ENCODE assay signal across 8 mouse cellular contexts in the genomic region with DNA sequence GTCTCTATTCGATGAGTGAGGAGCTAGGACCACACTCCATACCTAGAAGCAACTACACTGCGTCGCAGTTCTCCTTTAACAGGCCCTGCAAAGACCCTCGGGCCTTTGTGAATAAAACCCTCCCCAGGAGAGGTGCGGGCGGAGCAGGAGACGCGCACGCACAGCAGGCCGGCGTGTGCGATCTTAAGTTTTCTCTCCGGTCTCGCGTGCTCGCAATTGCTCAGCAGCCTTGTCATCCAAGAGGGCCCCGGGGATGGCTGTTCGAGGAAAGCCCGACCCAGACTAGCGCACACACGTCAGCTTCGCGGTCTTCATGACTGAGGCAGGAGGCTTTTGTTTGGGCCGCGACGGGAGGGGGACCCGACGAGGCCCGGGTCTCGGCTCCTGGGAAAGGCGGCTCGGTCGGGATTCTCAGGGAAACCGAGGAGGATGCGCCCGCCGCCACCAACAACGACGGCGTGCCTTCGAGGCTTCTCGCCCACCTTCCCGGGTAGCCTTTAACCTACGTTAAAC. TPM values are rescaled to one million over a fixed set of nuclear protein-coding genes. Genes with fewer than 3 reads are reported as not detected.
DNase-seq lines count a peak whose midpoint lies in the region; ATAC-seq and TF ChIP-seq lines count a peak whose summit lies in the region.

No protein-coding gene starts in this region.

- no peak for TF ChIP-seq CTCF in spleen, adult 2 months (IDR thresholded peaks at IDR 0.05; ENCODE audit: extremely low read depth, insufficient read depth, insufficient read length, insufficient replicate concordance)
- TF ChIP-seq CTCF in hindbrain, postnatal 0 days (IDR thresholded peaks at IDR 0.05; ENCODE audit: low read depth): no peak

- H3K27ac ChIP-seq in spleen, adult 2 months (ENCODE audit: insufficient read depth, low read length): peak overlapping the region; percentile 75
- H3K27ac ChIP-seq in forebrain, embryonic 11.5 days (ENCODE audit: low read depth, low read length): peak overlapping the region; percentile 97
- H3K27ac ChIP-seq in hindbrain, postnatal 0 days: peak overlapping the region; percentile 98
- peak overlapping the region; percentile 98 for H3K27ac ChIP-seq in limb, embryonic 11.5 days (replicated peaks; ENCODE audit: low read depth, low read length)
- H3K27ac ChIP-seq in midbrain, embryonic 10.5 days (replicated peaks): peak overlapping the region; percentile 99
- peak overlapping the region; percentile 99 for H3K27ac ChIP-seq in stomach, embryonic 16.5 days (ENCODE audit: low read length)

- ATAC-seq in forebrain, embryonic 11.5 days (replicated peaks; ENCODE audit: low FRiP score): peak; percentile 71
- peak; percentile 78 for ATAC-seq in hindbrain, postnatal 0 days
- ATAC-seq in limb, embryonic 11.5 days (ENCODE audit: insufficient number of reproducible peaks, low FRiP score, low TSS enrichment, low read depth): peak; percentile 67
- ATAC-seq in stomach, embryonic 16.5 days (ENCODE audit: insufficient read depth, low FRiP score): peak; percentile 32

- H3K9me3 ChIP-seq in forebrain, embryonic 11.5 days (ENCODE audit: control insufficient read depth, low read length): no peaks in the 10 kb centered on the region
- H3K9me3 ChIP-seq in hindbrain, postnatal 0 days (ENCODE audit: low read length): no peaks in the 10 kb centered on the region
- H3K9me3 ChIP-seq in limb, embryonic 11.5 days (ENCODE audit: control insufficient read depth, low read length): no peaks in the 10 kb centered on the region
- H3K9me3 ChIP-seq in midbrain, embryonic 10.5 days (replicated peaks): no peaks in the 10 kb centered on the region
- no peaks in the 10 kb centered on the region for H3K9me3 ChIP-seq in stomach, embryonic 16.5 days (replicated peaks; ENCODE audit: control insufficient read depth, low read length)

- under 1% methylated on average over 44 of the region's 44 CpGs for WGBS in spleen, adult 2 months
- under 1% methylated on average over 44 of the region's 44 CpGs for WGBS in forebrain, embryonic 11.5 days
- WGBS in hindbrain, postnatal 0 days: under 1% methylated on average over 44 of the region's 44 CpGs
- 0% methylated on average over 44 of the region's 44 CpGs for WGBS in limb, embryonic 11.5 days
- WGBS in midbrain, embryonic 10.5 days: under 1% methylated on average over 44 of the region's 44 CpGs
- WGBS in stomach, embryonic 16.5 days: under 1% methylated on average over 44 of the region's 44 CpGs

- peak overlapping the region; percentile 80 for H3K4me2 ChIP-seq in forebrain, embryonic 11.5 days (ENCODE audit: low read depth, low read length, severe bottlenecking)
- peak overlapping the region; percentile 74 for H3K4me2 ChIP-seq in hindbrain, postnatal 0 days (ENCODE audit: low read depth, low read length)
- peak overlapping the region; percentile 66 for H3K4me2 ChIP-seq in limb, embryonic 11.5 days (ENCODE audit: low read depth, severe bottlenecking)
- H3K4me2 ChIP-seq in stomach, embryonic 16.5 days (ENCODE audit: low read depth, low read length): peak overlapping the region; percentile 90

- peaks cover 11% of the 10 kb centered on the region for H3K27me3 ChIP-seq in spleen, adult 2 months (ENCODE audit: control insufficient read depth, insufficient read depth, low read length)
- no peaks in the 10 kb centered on the region for H3K27me3 ChIP-seq in forebrain, embryonic 11.5 days (ENCODE audit: control insufficient read depth, insufficient read depth, low read length)
- H3K27me3 ChIP-seq in hindbrain, postnatal 0 days (ENCODE audit: insufficient read depth, low read length): no peaks in the 10 kb centered on the region
- no peaks in the 10 kb centered on the region for H3K27me3 ChIP-seq in limb, embryonic 11.5 days (ENCODE audit: control insufficient read depth, insufficient read depth, low read length)
- H3K27me3 ChIP-seq in midbrain, embryonic 10.5 days (ENCODE audit: low read depth, poor library complexity, severe bottlenecking): no peaks in the 10 kb centered on the region
- no peaks in the 10 kb centered on the region for H3K27me3 ChIP-seq in stomach, embryonic 16.5 days (ENCODE audit: control insufficient read depth, insufficient read depth, low read length)

- H3K4me3 ChIP-seq in spleen, adult 2 months (ENCODE audit: extremely low read depth, insufficient read depth, insufficient read length): peak overlapping the region; percentile 83
- peak overlapping the region; percentile 98 for H3K4me3 ChIP-seq in forebrain, embryonic 11.5 days (ENCODE audit: low read depth, low read length)
- H3K4me3 ChIP-seq in hindbrain, postnatal 0 days (ENCODE audit: low read length): peak overlapping the region; percentile 98
- peak overlapping the region; percentile 94 for H3K4me3 ChIP-seq in limb, embryonic 11.5 days (ENCODE audit: low read depth, low read length)
- peak overlapping the region; percentile 88 for H3K4me3 ChIP-seq in midbrain, embryonic 10.5 days
- peak overlapping the region; percentile 78 for H3K4me3 ChIP-seq in stomach, embryonic 16.5 days (replicated peaks; ENCODE audit: low read length)

- DNase-seq in spleen, adult 2 months (ENCODE audit: low read depth in 1 of 2, low spot score in 2 of 2): no peak
- DNase-seq in spleen, adult 12 weeks (ENCODE audit: low spot score): no peak
- peak; percentile 75 for DNase-seq in adrenal gland, postnatal 14 days
- peak; percentile 87 for DNase-seq in forebrain, embryonic 11.5 days (ENCODE audit: low spot score)
- peak; percentile 83 for DNase-seq in hindbrain, postnatal 0 days (ENCODE audit: low spot score)
- DNase-seq in limb, embryonic 11.5 days (ENCODE audit: low spot score): peak; percentile 80
- DNase-seq in midbrain, embryonic 10.5 days (ENCODE audit: low spot score): no peak

- TF ChIP-seq POLR2A in spleen, adult 2 months (IDR thresholded peaks at IDR 0.05; ENCODE audit: low read depth, low read length): no peak

- H3K9ac ChIP-seq in forebrain, embryonic 11.5 days (ENCODE audit: low read length): peak overlapping the region; percentile 96
- peak overlapping the region; percentile 95 for H3K9ac ChIP-seq in hindbrain, postnatal 0 days (replicated peaks; ENCODE audit: low read length)
- H3K9ac ChIP-seq in limb, embryonic 11.5 days (ENCODE audit: low read length): peak overlapping the region; percentile 92
- H3K9ac ChIP-seq in stomach, embryonic 16.5 days (ENCODE audit: low read length): peak overlapping the region; percentile 95

- peaks cover 3% of the 10 kb centered on the region; the same call in 1 of the 2 replicates for H3K4me1 ChIP-seq in spleen, adult 2 months (ENCODE audit: control insufficient read depth, insufficient read depth, insufficient read length)
- no peaks in the 10 kb centered on the region; the same call in 1 of the 2 replicates for H3K4me1 ChIP-seq in forebrain, embryonic 11.5 days (replicated peaks; ENCODE audit: control insufficient read depth, insufficient read depth, low read length)
- H3K4me1 ChIP-seq in hindbrain, postnatal 0 days (ENCODE audit: insufficient read depth, low read length): peaks cover 10% of the 10 kb centered on the region; the same call in 1 of the 2 replicates
- H3K4me1 ChIP-seq in limb, embryonic 11.5 days (ENCODE audit: control insufficient read depth, insufficient read depth, low read length): peaks cover 7% of the 10 kb centered on the region; the same call in 1 of the 2 replicates
- H3K4me1 ChIP-seq in midbrain, embryonic 10.5 days: peaks cover 36% of the 10 kb centered on the region
- H3K4me1 ChIP-seq in stomach, embryonic 16.5 days (ENCODE audit: control insufficient read depth, insufficient read depth, low read length): peaks cover 9% of the 10 kb centered on the region; the same call in 1 of the 2 replicates

- H3K36me3 ChIP-seq in spleen, adult 2 months (ENCODE audit: control insufficient read depth, insufficient read depth, low read length): no peaks in the 10 kb centered on the region
- H3K36me3 ChIP-seq in forebrain, embryonic 11.5 days (ENCODE audit: control insufficient read depth, insufficient read depth, low read length): no peaks in the 10 kb centered on the region
- H3K36me3 ChIP-seq in hindbrain, postnatal 0 days (ENCODE audit: insufficient read depth, low read length): no peaks in the 10 kb centered on the region
- H3K36me3 ChIP-seq in limb, embryonic 11.5 days (ENCODE audit: control insufficient read depth, insufficient read depth, low read length): no peaks in the 10 kb centered on the region
- H3K36me3 ChIP-seq in midbrain, embryonic 10.5 days: no peaks in the 10 kb centered on the region
- H3K36me3 ChIP-seq in stomach, embryonic 16.5 days (ENCODE audit: control insufficient read depth, insufficient read depth, low read length): no peaks in the 10 kb centered on the region

RNA-seq across cellular contexts. Expression of gene Bmpr2, which starts 0.5 kb away (rescaled TPM):
- polyA plus RNA-seq in spleen, adult 2 months (2012; rRNA removed): 1.2 and 1.4 TPM in 2 replicates
- 62.0 and 64.6 TPM in 2 replicates for total RNA-seq in adrenal gland, postnatal 14 days (2021)
- 11.7 and 12.3 TPM in 2 replicates for polyA plus RNA-seq in forebrain, embryonic 11.5 days (2014; fragmentation: Nextera tagmentation; extraction: Ambion mirVana)
- total RNA-seq in hindbrain, postnatal 0 days (2014; rRNA removed): 56.2 and 59.8 TPM in 2 replicates
- 9.2 and 9.3 TPM in 2 replicates for polyA plus RNA-seq in hindbrain, postnatal 0 days (2015; fragmentation: Nextera tagmentation; extraction: Ambion mirVana)
- polyA plus RNA-seq in limb, embryonic 11.5 days (2014; fragmentation: Nextera tagmentation; extraction: Ambion mirVana): 11.2 and 11.8 TPM in 2 replicates
- polyA plus RNA-seq in midbrain, embryonic 10.5 days (2016; fragmentation: Nextera tagmentation; extraction: Ambion mirVana): 4.4 and 5.7 TPM in 2 replicates
- 7.1 and 7.9 TPM in 2 replicates for polyA plus RNA-seq in stomach, embryonic 16.5 days (2015; fragmentation: Nextera tagmentation; extraction: Ambion mirVana)

Comparison
In these comparisons a context has a peak if more than half of its experiments do, and no peak if none do; other contexts are left out.
1. DNase-seq: peak in adrenal gland, postnatal 14 days (single experiment), forebrain, embryonic 11.5 days (single experiment), hindbrain, postnatal 0 days (single experiment) and limb, embryonic 11.5 days (single experiment); none in spleen, adult 2 months (0 of 2), spleen, adult 12 weeks (single experiment) and midbrain, embryonic 10.5 days (single experiment).
2. Peak in every context shown above with its lines, with median percentiles within 50 percentile points of each other: H3K27ac ChIP-seq, H3K4me3 ChIP-seq, ATAC-seq, H3K4me2 ChIP-seq and H3K9ac ChIP-seq.